Mouse (Mus musculus) megakaryocyte, embryonic 14.5 days (primary cell): ENCODE results near the gene R3hdm4. TPM values are rescaled to one million over a fixed set of nuclear protein-coding genes. Genes with fewer than 3 reads are reported as not detected.
"Not testable (repeated sequence)": the region's sequence is repeated elsewhere in the genome, so short reads cannot be mapped to it uniquely, and the experiment has no call there.

ENCODE experiments used
- H3K27me3 ChIP-seq: replicated peaks from 2 replicates; pipeline ENCODE3; 2012; ENCODE audit warnings: inconsistent platforms
- H3K36me3 ChIP-seq: replicated peaks from 2 replicates; pipeline ENCODE3; 2012; ENCODE audit warnings: low read length, inconsistent platforms, mixed read lengths
- H3K4me1 ChIP-seq: 2 replicates; pipeline ENCODE4 v1.6.1; 2012; ENCODE audit warnings: inconsistent platforms
- H3K4me3 ChIP-seq: replicated peaks from 2 replicates; pipeline ENCODE3; 2012; ENCODE audit warnings: moderate library complexity, mild to moderate bottlenecking, inconsistent platforms
- H3K9me3 ChIP-seq: 2 replicates; pipeline ENCODE4 v1.6.1; 2012; ENCODE audit warnings: inconsistent platforms
- FLI1 ChIP-seq: IDR thresholded peaks from 2 replicates; pipeline ENCODE4 v1.6.1; 2012; ENCODE audit warnings: low read length, inconsistent platforms, mixed read lengths
- GATA1 ChIP-seq: IDR thresholded peaks from 3 replicates; pipeline ENCODE4 v1.6.1; 2012; ENCODE audit warnings: mixed read lengths, low read length, inconsistent platforms, borderline replicate concordance
- polyA plus RNA-seq: library from polyadenylated mRNA; stranded (reverse); fragments of >175 nt; gene quantifications from 2 replicates; pipeline ENCODE4 v1.2.3, GENCODE M21; 2012; ENCODE audit warnings: low replicate concordance; ENCODE audit not compliant: insufficient read depth

The R3hdm4 gene
- polyA plus RNA-seq, 1 experiment = 597 TPM

GRCm38 (mm10) chr10:79900951-79901410 lies 20.0 kb downstream of the R3hdm4 start:
- H3K27me3 ChIP-seq = no peaks in the 10 kb centered on the region
- TF ChIP-seq FLI1 (no peak), GATA1 (no peak)
- H3K9me3 ChIP-seq = no peaks in the 10 kb centered on the region; the same call in 1 of the 2 replicates
- peaks cover 57% of the 10 kb centered on the region for H3K4me1 ChIP-seq
- no peak overlapping the region for H3K4me3 ChIP-seq
- H3K36me3 ChIP-seq = peaks cover 88% of the 10 kb centered on the region

- peaks cover 79% of the 10 kb centered on the region for H3K4me1 ChIP-seq
- TF ChIP-seq FLI1 (no peak), GATA1 (no peak)
- H3K9me3 ChIP-seq = no peaks in the 10 kb centered on the region
- no peaks in the 10 kb centered on the region for H3K27me3 ChIP-seq
- peaks cover 86% of the 10 kb centered on the region for H3K36me3 ChIP-seq
- H3K4me3 ChIP-seq = no peak overlapping the region
These were observed 23.4 kb downstream of the R3hdm4 start for GRCm38 (mm10) chr10:79897316-79898245.

- H3K36me3 ChIP-seq = peaks cover 79% of the 10 kb centered on the region
- TF ChIP-seq GATA1 (no peak), FLI1 (no peak)
- H3K27me3 ChIP-seq = no peaks in the 10 kb centered on the region
- no peaks in the 10 kb centered on the region for H3K9me3 ChIP-seq
- H3K4me3 ChIP-seq = peak overlapping the region; percentile 35
- peaks cover 81% of the 10 kb centered on the region for H3K4me1 ChIP-seq
These were observed 24.2 kb downstream of the R3hdm4 start for GRCm38 (mm10) chr10:79896814-79897213.

GRCm38 (mm10) chr10:79896306-79896705 lies 24.7 kb downstream of the R3hdm4 start:
- Histone ChIP-seq H3K36me3 (peaks cover 74% of the 10 kb centered on the region), H3K9me3 (no peaks in the 10 kb centered on the region), H3K27me3 (peaks cover 1% of the 10 kb centered on the region), H3K4me3 (no peak overlapping the region), H3K4me1 (peaks cover 78% of the 10 kb centered on the region)
- TF ChIP-seq GATA1 (no peak), FLI1 (no peak)

- not testable (repeated sequence) for H3K4me3 ChIP-seq, H3K9me3 ChIP-seq
- Histone ChIP-seq H3K4me1 (peaks cover 53% of the 10 kb centered on the region), H3K36me3 (peaks cover 41% of the 10 kb centered on the region), H3K27me3 (peaks cover 12% of the 10 kb centered on the region)
These were observed 28.4 kb downstream of the R3hdm4 start for GRCm38 (mm10) chr10:79892451-79893118.

GRCm38 (mm10) chr10:79890670-79891069 lies 30.3 kb downstream of the R3hdm4 start, which contains the start of gene Cfd:
Gene Cfd, plus strand, starts transcription at chr10:79890853.
- H3K4me1 ChIP-seq = peaks cover 49% of the 10 kb centered on the region
- no peaks in the 10 kb centered on the region for H3K9me3 ChIP-seq
- peak within 1 kb of the TSS; percentile 39 for H3K4me3 ChIP-seq
- H3K36me3 ChIP-seq = peaks cover 22% of the 10 kb centered on the region
- peaks cover 13% of the 10 kb centered on the region for H3K27me3 ChIP-seq
- TF ChIP-seq FLI1 = no peak
- no peak for TF ChIP-seq GATA1

- Histone ChIP-seq H3K4me1 (peaks cover 52% of the 10 kb centered on the region), H3K27me3 (peaks cover 13% of the 10 kb centered on the region), H3K36me3 (peaks cover 10% of the 10 kb centered on the region), H3K9me3 (no peaks in the 10 kb centered on the region), H3K4me3 (no peak overlapping the region)
- TF ChIP-seq GATA1 (no peak), FLI1 (no peak)
These were observed 31.6 kb downstream of the R3hdm4 start for GRCm38 (mm10) chr10:79889386-79889785.

GRCm38 (mm10) chr10:79886611-79887010 lies 34.4 kb downstream of the R3hdm4 start:
- H3K27me3 ChIP-seq = peaks cover 13% of the 10 kb centered on the region
- no peaks in the 10 kb centered on the region for H3K9me3 ChIP-seq
- TF ChIP-seq GATA1 (no peak), FLI1 (no peak)
- H3K36me3 ChIP-seq = no peaks in the 10 kb centered on the region
- H3K4me1 ChIP-seq = peaks cover 61% of the 10 kb centered on the region
- no peak overlapping the region for H3K4me3 ChIP-seq

GRCm38 (mm10) chr10:79886054-79886453 lies 35.0 kb downstream of the R3hdm4 start, which contains the start of gene Elane:
Gene Elane, plus strand, starts transcription at chr10:79886247.
- TF ChIP-seq GATA1 (no peak), FLI1 (no peak)
- no peaks in the 10 kb centered on the region for H3K9me3 ChIP-seq
- peaks cover 66% of the 10 kb centered on the region for H3K4me1 ChIP-seq
- peak within 1 kb of the TSS; percentile 71 for H3K4me3 ChIP-seq
- H3K36me3 ChIP-seq = no peaks in the 10 kb centered on the region
- H3K27me3 ChIP-seq = peaks cover 11% of the 10 kb centered on the region

- not testable (repeated sequence) for H3K9me3 ChIP-seq, H3K36me3 ChIP-seq, H3K27me3 ChIP-seq
- H3K4me3 ChIP-seq = peak overlapping the region; percentile 71
- H3K4me1 ChIP-seq = peaks cover 72% of the 10 kb centered on the region
These were observed 36.1 kb downstream of the R3hdm4 start for GRCm38 (mm10) chr10:79884938-79885337.
